In genomic region chr7:96869079-96869810, GRCm38 (mm10) we compare ENCODE assay signal across 8 mouse cellular contexts.
DNase-seq lines count a peak whose midpoint lies in the region; ATAC-seq lines count a peak whose summit lies in the region.

No protein-coding gene starts in this region.

- no peak overlapping the region for H3K4me3 ChIP-seq in midbrain, embryonic 15.5 days
- H3K4me3 ChIP-seq in midbrain, embryonic 11.5 days (ENCODE audit: low read depth, low read length) = no peak overlapping the region
- H3K4me3 ChIP-seq in embryonic facial prominence, embryonic 13.5 days = no peak overlapping the region

- no peak overlapping the region for H3K27ac ChIP-seq in midbrain, embryonic 15.5 days
- H3K27ac ChIP-seq in midbrain, embryonic 11.5 days (ENCODE audit: low read depth, low read length) = no peak overlapping the region
- H3K27ac ChIP-seq in embryonic facial prominence, embryonic 13.5 days = peak overlapping the region; percentile 73

- H3K9ac ChIP-seq in midbrain, embryonic 15.5 days = no peak overlapping the region
- H3K9ac ChIP-seq in midbrain, embryonic 11.5 days (ENCODE audit: low read length) = no peak overlapping the region
- H3K9ac ChIP-seq in embryonic facial prominence, embryonic 13.5 days = no peak overlapping the region

- no peaks in the 10 kb centered on the region for H3K9me3 ChIP-seq in midbrain, embryonic 15.5 days
- no peaks in the 10 kb centered on the region for H3K9me3 ChIP-seq in midbrain, embryonic 11.5 days (ENCODE audit: control insufficient read depth, low read length)
- no peaks in the 10 kb centered on the region for H3K9me3 ChIP-seq in embryonic facial prominence, embryonic 13.5 days

- no peak overlapping the region for H3K4me2 ChIP-seq in midbrain, embryonic 15.5 days
- no peak overlapping the region for H3K4me2 ChIP-seq in midbrain, embryonic 11.5 days
- no peak overlapping the region for H3K4me2 ChIP-seq in embryonic facial prominence, embryonic 13.5 days

- no peaks in the 10 kb centered on the region; the same call in 1 of the 2 replicates for H3K36me3 ChIP-seq in midbrain, embryonic 15.5 days (replicated peaks)
- no peaks in the 10 kb centered on the region; the same call in 1 of the 2 replicates for H3K36me3 ChIP-seq in midbrain, embryonic 11.5 days (ENCODE audit: control insufficient read depth, insufficient read depth, low read length)
- peaks cover 40% of the 10 kb centered on the region for H3K36me3 ChIP-seq in embryonic facial prominence, embryonic 13.5 days

- peaks cover 3% of the 10 kb centered on the region; the same call in 1 of the 2 replicates for H3K4me1 ChIP-seq in midbrain, embryonic 15.5 days
- H3K4me1 ChIP-seq in midbrain, embryonic 11.5 days (ENCODE audit: control insufficient read depth, insufficient read depth, low read length) = no peaks in the 10 kb centered on the region
- H3K4me1 ChIP-seq in embryonic facial prominence, embryonic 13.5 days = peaks cover 9% of the 10 kb centered on the region

- ATAC-seq in midbrain, embryonic 15.5 days (replicated peaks) = peak; percentile 27
- no peak for ATAC-seq in midbrain, embryonic 11.5 days (ENCODE audit: low FRiP score)
- no peak; the same call in 1 of the 2 replicates for ATAC-seq in embryonic facial prominence, embryonic 13.5 days (ENCODE audit: insufficient number of reproducible peaks, insufficient read depth, low FRiP score, low TSS enrichment, low read depth)

- H3K27me3 ChIP-seq in midbrain, embryonic 15.5 days (replicated peaks) = no peaks in the 10 kb centered on the region
- H3K27me3 ChIP-seq in midbrain, embryonic 11.5 days (ENCODE audit: control insufficient read depth, insufficient read depth, low read length) = no peaks in the 10 kb centered on the region
- H3K27me3 ChIP-seq in embryonic facial prominence, embryonic 13.5 days = no peaks in the 10 kb centered on the region

- no peak for DNase-seq in midbrain, embryonic 11.5 days (ENCODE audit: low spot score, missing footprints)
- peak; percentile 36 for DNase-seq in left cerebral cortex, adult 11 months (ENCODE audit: low spot score)
- DNase-seq in skeletal muscle tissue, adult 2 months (ENCODE audit: low read depth, low spot score) = peak; percentile 3
- no peak for DNase-seq in heart, adult 11 months
- DNase-seq in urinary bladder, postnatal 4 days (ENCODE audit: low spot score in 2 of 2) = no peak
- DNase-seq in kidney, adult 11 months = no peak

- WGBS in midbrain, embryonic 15.5 days = 76% methylated on average over 16 of the region's 16 CpGs
- 91% methylated on average over 16 of the region's 16 CpGs for WGBS in midbrain, embryonic 11.5 days
- WGBS in embryonic facial prominence, embryonic 13.5 days = 79% methylated on average over 16 of the region's 16 CpGs

Comparison
In these comparisons a context has a peak if more than half of its experiments do, and no peak if none do; other contexts are left out.
1. DNase-seq: peak in left cerebral cortex, adult 11 months (single experiment) and skeletal muscle tissue, adult 2 months (single experiment); none in midbrain, embryonic 11.5 days (single experiment), heart, adult 11 months (single experiment), urinary bladder, postnatal 4 days (0 of 2) and kidney, adult 11 months (single experiment).